Mouse (Mus musculus) urinary bladder, postnatal 14 days (tissue): Measurements from ENCODE around the gene Spata18.

ENCODE experiments used
- DNase-seq: peaks from one replicate; pipeline ENCODE4 v3.0.0; 2021; ENCODE audit warnings: low spot score

The Spata18 gene

DNA sequence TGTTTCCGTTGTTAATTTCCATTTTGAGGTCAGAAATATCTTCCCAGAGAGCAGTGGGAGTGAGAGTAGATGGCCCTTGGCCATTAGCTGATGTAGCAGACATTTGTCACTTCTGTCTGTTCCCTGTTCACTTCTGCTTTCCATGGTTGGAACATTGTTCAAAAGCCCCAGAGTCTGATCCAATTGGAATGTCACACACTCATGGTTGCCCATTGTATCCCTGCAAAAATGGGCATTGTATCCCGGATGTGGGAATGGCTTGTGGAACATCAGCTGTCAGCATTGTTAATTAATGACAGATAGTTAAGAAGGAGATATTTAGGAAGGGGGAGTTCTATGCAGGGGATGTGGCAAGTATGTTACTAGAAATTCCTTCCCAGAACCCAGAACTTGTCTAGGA is 65.8 kb downstream of the Spata18 start:
- no peak for DNase-seq

DNA sequence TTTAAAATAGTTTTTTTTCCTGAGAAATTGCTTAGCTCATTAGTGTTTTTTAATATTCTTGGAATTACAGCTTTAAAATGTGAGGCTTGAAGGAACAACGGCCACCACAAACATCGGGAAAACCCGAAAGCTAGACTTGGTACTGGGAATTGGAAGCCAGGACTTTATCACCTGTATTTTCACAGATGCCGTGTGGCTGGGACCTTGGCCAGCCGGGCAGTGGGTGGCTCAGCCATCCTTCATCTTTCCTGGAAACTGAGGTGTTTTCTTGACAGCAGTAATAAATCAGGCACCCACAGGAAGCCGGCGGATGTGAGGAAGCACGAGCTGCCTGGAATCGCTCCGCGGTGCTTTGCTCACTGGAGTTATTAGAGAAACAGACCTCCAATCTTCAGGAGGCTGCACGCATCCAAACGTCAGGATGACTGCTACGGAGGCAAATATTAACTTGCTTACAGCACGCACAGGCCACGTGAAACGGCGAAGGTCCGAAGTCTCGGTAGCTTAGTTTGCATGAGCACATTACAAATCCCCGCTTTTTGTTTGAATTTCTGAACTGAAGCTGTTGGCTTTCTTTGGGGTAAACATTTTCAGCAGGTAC is 70.6 kb downstream of the Spata18 start:
- no peak for DNase-seq

DNA sequence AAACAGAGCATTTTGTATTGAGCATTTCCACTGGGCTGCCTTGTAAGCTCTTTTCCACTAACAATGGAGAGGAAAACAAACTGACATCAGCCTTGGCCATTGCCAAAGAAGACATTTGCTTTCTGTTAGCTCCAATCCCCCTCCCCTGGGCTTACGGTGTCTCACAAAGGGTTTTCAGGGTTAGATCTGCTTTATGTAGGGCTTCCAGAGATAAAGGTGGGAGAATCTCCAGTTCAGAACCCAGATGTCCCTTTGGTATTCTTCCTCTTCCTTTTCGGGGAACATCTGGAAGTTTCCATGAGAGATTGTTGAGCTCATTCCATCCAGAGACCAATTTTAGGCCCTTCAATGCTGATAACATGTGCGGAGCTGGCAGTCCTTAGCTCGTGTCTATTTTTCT is 74.8 kb downstream of the Spata18 start:
- no peak for DNase-seq

DNA sequence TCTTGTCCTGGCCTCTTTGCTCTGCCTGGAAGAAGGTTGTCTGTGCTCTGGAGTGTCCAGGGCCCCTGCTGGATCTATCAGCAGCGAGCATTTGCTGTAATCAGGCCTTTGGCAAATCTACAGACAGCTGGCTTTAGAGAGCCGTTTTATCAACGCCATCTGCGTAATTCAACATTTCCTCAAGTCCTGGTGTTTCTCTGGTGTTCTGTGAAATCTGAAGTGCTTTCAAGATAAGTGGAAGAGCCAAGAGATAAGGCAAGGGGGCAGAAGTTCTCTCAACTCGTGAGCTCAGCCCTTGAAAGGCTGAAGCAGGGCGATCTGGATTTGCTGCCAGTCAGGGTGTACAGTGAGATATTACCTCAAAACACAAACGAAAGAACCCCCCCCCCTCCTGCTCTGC is 77.5 kb downstream of the Spata18 start:
- peak; percentile 16 for DNase-seq
